Mouse (Mus musculus): ENCODE data around the gene Nacc2. TPM values are rescaled to one million over a fixed set of nuclear protein-coding genes. Genes with fewer than 3 reads are reported as not detected.

Nacc2 gene
- 1 to 10 TPM; 1.1 to 3.2 TPM for polyA plus RNA-seq (2017; shearing (Covaris generic))

GRCm38 (mm10) chr2:26123079-26123648, at the start of gene Nacc2:
Gene Nacc2 (minus strand): TSS chr2:26123220.

DNA sequence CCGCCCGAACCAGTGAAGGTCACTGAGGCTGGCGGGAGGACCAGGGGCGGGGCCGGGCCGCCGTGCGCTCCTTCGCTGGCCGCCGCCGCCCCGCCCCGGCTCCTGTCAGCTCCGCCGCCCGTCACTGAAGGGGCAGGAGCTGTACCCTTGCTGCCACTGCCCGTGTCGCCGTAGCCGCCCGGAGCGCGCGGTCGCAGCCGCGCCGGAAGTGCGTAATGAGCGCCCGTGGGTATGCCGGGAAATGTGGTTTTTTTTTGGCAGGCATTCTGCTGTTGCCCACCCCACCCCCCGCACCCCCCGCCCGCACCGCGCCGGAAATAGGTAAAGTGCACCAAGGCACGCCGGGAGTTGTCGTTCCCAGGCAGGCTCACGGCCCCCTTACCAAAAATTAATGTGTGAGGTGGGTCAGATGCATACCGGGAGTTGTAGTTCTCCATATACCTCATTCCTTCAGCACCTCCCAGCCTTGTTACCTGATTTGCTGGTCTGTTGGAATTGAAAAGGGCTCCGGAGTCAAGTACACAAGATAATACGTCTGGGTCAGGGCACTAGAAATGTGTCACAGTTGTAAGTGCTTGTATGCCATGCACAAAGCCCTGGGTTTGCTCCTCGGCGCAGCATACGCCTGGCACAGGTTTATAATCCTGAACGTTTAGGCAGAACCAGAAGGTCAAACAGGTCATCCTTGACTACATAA, 101.3 kb downstream of the Nacc2 start, which contains the start of gene Ubac1:
TSS of gene Ubac1 (minus strand) at position 187 of the 697 bp plus-strand sequence.

Other genes starting within 250 kb of the Nacc2 start
- gene Camsap1, start 139.9 kb downstream of the Nacc2 start, polyA plus RNA-seq (2017; shearing (Covaris generic)): 10 to 100 TPM; 11.3 to 26.3 TPM
- gene Ubac1, start 101.5 kb downstream of the Nacc2 start, polyA plus RNA-seq (2017; shearing (Covaris generic)): 10 to 100 TPM; 70.9 to 86.1 TPM
- not detected for gene Lhx3, start 85.1 kb upstream of the Nacc2 start, polyA plus RNA-seq (2017; shearing (Covaris generic))
- 1 to 10 TPM; 5.3 to 5.9 TPM for gene Qsox2, start 114.3 kb upstream of the Nacc2 start, polyA plus RNA-seq (2017; shearing (Covaris generic))
- under 1 TPM in 1 of 2 experiments, not detected in 1; 0.10 TPM for gene Ccdc187, start 171.3 kb upstream of the Nacc2 start, polyA plus RNA-seq (2017; shearing (Covaris generic))
- 1 to 10 TPM; 7.7 to 8.0 TPM for gene Gpsm1, start 192.3 kb upstream of the Nacc2 start, polyA plus RNA-seq (2017; shearing (Covaris generic))
- gene Dnlz, start 228.9 kb upstream of the Nacc2 start, polyA plus RNA-seq (2017; shearing (Covaris generic)): 10 to 100 TPM; 16.2 to 19.0 TPM
- gene Card9, start 237.7 kb upstream of the Nacc2 start, polyA plus RNA-seq (2017; shearing (Covaris generic)): 1 to 10 TPM; 2.2 to 5.9 TPM

Measured in activated CD4-positive, CD25-positive, alpha-beta regulatory T cell (primary cell).